Mouse (Mus musculus) megakaryocyte, embryonic 14.5 days (primary cell): ENCODE measurements at regions not wholly inside any gene's neighbourhood (a gene's known extent, or its start where the extent isn't known, plus 50 kb on each side); places are given as distances from the start of the nearest gene placed in this dataset.

Experiments used
- FLI1 ChIP-seq: IDR thresholded peaks from 2 replicates; pipeline ENCODE4 v1.6.1; 2012; ENCODE audit warnings: low read length, inconsistent platforms, mixed read lengths
- GATA1 ChIP-seq: IDR thresholded peaks from 3 replicates; pipeline ENCODE4 v1.6.1; 2012; ENCODE audit warnings: mixed read lengths, low read length, inconsistent platforms, borderline replicate concordance

DNA sequence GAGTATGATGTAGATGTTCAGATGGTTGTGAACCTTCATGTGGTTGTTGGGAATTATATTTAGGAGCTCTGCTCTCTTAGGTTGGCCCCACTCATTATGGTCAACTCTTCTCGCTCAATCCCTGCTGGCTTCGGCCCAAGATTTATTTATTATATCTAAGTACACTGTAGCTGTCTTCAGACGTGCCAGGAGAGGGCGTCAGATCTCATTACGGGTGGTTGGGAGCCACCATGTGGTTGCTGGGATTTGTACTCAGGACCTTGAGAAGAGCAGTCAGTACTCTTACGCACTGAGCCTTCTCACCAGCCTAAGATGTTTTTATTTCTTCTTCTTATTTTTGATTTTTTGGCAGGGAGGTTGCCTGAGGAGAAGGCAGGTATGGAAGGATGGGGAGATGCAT is 207.1 kb upstream of the Ccdc54 start:
- no peak for TF ChIP-seq FLI1
- TF ChIP-seq GATA1: no peak
